Mouse (Mus musculus) bone marrow macrophage, adult 2 months (primary cell): ENCODE results near the gene Scnm1.

Experiments
- CTCF ChIP-seq: IDR thresholded peaks from 2 replicates; pipeline ENCODE4 v1.5.1; 2012; ENCODE audit warnings: low read depth, mild to moderate bottlenecking, low read length, moderate library complexity
- POLR2A ChIP-seq: IDR thresholded peaks from 2 replicates; pipeline ENCODE4 v1.6.1; 2012; ENCODE audit warnings: mild to moderate bottlenecking, low read depth, low read length, borderline replicate concordance

DNA sequence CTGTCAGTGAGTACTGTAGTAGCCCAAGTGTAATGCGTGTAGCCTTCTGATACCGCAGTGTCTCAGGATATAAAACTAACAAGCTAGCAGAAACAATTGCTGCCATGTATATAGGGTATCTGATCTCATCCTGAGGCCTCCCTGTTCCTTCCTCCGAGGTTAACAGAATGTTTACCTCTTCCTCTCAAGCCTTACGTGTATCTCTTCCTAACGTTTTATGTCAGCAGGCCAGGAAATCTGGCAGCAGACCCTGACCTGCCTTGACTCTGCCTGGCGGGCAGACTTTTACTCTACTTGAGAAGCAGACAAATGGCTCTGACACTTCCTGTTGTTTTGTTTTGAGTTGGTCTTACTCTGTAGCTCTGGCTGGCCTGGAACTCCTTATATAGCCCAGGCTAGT, 12.2 kb downstream of the Scnm1 start:
- TF ChIP-seq POLR2A: no peak
- TF ChIP-seq CTCF: no peak
